Mouse (Mus musculus) testis, postnatal 10 days (tissue): ENCODE data around the gene Col28a1.
A peak's percentile ranks its signal among the peaks of the same experiment; 100 is the strongest.
"Not testable (repeated sequence)": the region's sequence is repeated elsewhere in the genome, so short reads cannot be mapped to it uniquely, and the experiment has no call there.

Experiments used
- DNase-seq: peaks from one replicate; pipeline ENCODE4 v3.0.0; 2021; ENCODE audit warnings: low spot score

The Col28a1 gene

DNA sequence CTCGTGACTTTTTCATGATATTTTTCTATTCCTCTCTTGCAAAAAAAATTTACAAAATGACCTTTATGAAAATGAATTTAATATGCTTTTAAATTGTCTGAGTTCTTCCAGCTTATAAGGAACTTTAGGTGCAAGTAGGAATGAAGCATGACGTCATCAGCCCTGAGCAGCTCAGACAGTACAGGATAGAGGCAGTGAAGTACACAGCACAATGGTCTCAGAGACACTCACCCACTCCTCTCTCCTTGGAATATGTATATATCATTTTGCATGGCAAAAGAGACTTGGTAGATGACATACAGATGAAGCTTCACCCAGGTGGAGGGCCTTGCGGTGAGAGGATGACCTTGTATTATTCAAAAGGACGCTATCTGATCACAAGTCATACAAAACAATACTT lies 197.7 kb downstream of the Col28a1 start:
- DNase-seq: no peak

GRCm38 (mm10) chr6:7983646-7983979 lies 208.8 kb downstream of the Col28a1 start:
- peak; percentile 79 for DNase-seq

DNA sequence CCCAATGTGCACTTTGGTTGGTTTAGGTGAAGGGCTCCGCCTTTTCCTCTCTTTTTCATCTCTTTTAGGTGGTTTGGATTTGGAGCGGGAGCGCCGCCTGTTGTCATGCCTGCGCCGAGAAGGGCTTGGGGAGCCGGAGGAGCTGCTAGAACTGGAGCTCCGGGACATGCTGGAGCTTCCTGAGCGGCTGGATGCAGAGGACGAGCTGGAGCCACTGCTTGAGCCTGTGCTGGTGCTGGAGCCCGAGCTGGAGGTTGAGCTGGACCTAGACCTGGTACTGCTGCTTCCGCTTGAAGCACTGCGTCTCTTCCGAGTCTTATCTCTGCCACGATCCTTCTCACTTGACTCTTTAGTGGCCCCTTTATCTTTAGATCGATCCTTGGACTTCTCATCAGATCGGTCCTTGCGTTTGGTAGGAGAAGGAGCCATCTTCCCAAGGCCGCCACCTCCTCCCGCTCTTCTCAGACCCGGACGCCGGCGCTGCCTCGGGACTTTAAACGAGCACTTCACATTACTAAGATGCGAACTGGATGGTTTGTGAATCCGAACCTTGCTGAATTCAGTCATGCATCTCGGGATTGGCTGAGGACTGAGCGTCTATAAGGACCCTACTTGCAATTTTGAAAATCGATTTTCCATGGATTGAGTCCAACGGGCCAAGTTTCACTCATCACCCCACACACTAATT lies 209.3 kb downstream of the Col28a1 start:
- not testable (repeated sequence) for DNase-seq

- no peak for DNase-seq
Measured at GRCm38 (mm10) chr6:7971020-7971760, 221.2 kb downstream of the Col28a1 start.

DNA sequence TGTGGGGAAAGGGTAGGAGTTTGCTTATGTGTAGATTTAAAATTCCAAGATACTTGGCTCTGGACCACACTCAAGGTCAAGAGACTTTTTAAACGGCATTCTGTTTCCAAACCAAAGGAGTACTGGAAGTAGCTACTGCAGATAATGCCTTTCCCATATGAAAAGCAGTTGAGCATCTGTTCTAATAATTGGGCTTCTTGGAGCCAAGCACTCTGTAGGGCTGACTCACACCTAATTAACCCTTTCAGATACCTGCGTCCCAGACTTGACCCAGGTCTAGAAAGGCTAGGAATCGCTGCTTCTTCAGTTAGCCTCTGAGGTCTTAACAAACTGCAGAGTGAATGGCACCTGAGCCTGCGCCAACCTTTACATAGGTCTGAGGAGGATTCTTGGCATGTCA lies 223.0 kb downstream of the Col28a1 start:
- DNase-seq: no peak

DNA sequence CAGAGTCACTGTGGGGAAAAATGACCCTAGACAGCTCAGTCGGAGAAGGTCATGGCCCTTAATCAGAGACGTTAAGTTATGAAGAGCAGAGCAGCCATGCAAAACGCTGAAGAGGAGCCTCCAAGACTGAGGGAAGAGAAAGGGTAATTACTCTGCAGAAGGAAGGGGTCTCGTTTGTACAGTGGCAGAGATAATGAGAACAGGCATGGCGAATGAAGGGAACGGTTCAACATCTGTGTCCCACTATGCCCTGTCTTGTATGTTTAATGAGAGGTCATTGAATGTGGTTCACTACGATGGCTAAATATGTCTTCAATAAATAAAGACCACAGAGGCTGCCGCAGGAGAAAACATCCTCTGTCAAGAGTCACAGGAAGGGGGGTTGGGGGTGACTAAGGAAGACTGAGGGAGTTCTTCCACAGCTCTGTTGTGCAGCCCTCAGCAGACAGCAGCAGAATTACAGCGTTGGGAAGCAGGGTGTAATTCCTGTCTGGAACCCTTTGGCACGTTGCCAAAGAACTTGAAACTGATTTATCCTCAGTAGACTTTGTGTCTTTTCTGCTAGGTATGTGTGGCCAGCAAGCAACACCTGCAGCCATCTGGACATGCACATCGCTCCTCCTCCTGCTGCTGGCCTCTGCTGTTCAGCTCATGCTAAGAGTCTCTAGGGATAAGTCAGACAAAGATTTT lies 226.4 kb downstream of the Col28a1 start:
- DNase-seq: peak; percentile 48

DNA sequence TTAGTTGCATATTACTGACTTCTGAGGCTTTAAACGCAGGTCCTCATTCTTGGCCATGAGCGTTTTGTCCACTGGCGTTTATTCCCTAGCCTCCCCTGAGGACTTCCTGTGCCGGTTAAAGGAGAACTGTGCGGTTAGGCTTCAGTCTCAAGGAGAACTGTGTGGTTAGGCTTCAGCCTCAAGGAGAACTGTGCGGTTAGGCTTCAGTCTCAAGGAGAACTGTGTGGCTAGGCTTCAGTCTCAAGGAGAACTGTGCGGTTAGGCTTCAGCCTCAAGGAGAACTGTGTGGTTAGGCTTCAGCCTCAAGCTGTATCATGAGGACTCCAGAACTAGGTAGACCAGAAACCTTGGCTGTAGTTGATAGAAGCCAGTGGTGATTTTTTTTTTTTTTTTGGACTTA lies 229.7 kb downstream of the Col28a1 start:
- DNase-seq: no peak

DNA sequence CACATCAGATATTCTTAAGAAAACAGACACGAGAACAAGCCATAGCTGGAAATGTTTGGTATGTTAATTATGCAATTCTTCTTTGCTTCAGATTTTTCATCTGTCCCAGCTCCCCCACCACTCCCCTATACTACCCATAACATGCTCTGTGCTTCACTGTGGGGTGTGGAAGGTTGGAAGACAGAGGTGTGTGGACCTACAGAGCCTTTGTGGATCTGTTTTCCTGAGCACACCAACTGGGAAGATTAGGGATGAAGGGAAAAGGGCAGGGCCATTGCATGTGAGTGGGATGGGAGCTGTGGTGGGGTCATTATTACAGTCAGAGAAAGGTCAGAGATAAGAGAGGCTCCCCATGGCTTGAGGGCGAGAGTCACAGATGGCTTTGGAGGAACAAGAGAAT lies 240.2 kb downstream of the Col28a1 start:
- no peak for DNase-seq

DNA sequence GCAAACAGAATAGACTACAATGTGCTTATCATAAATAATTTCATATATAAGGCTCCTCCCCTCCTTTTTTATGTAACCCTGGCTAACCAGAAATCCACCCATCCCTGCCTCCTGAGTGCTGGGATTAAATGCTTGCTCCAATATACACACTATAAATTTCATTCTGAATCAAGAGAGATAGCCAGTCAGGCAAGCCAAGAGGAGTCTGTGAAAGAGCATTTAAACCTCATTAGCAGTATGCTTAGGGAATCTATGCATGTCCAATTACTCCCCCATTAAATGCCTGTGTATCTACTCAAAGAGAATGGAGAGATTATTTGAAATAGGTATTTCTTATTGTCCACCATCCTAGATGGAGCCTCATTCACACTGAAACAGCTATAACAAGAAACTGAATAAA lies 240.6 kb downstream of the Col28a1 start:
- DNase-seq: no peak
